In genomic region chr8:92115479-92116267, GRCm38 (mm10) we compare ENCODE assay signal across 12 mouse cellular contexts.
DNase-seq lines count a peak whose midpoint lies in the region; ATAC-seq and TF ChIP-seq lines count a peak whose summit lies in the region.
"Had no signal": no experiment of that assay in that cellular context is flagged by ENCODE, and none has a peak within 500 bp of the region (broad histone marks: within the 10 kb centered on the region; RNA-seq: fewer than 3 reads in every experiment).

No protein-coding gene starts in this region.

- H3K4me3 ChIP-seq in heart, adult 2 months: no peak overlapping the region
- no peak overlapping the region for H3K4me3 ChIP-seq in lung, postnatal 0 days (ENCODE audit: low read depth, low read length)
- H3K4me3 ChIP-seq in intestine, embryonic 16.5 days (ENCODE audit: low read length): no peak overlapping the region
- no peak overlapping the region for H3K4me3 ChIP-seq in hindbrain, embryonic 16.5 days (ENCODE audit: low read length)
- H3K4me3 ChIP-seq: heart, embryonic 10.5 days; hindbrain, embryonic 15.5 days; liver, embryonic 12.5 days had no signal

- TF ChIP-seq POLR2A in heart, adult 2 months (IDR thresholded peaks at IDR 0.05; ENCODE audit: insufficient read depth, low read depth, low read length): no peak

- no peak for ATAC-seq in lung, postnatal 0 days
- ATAC-seq in intestine, embryonic 16.5 days: no peak
- ATAC-seq in hindbrain, embryonic 16.5 days: no peak
- ATAC-seq: liver, embryonic 12.5 days had no signal

- no peaks in the 10 kb centered on the region for H3K36me3 ChIP-seq in heart, adult 2 months (ENCODE audit: control insufficient read depth, insufficient read depth, low read length)
- no peaks in the 10 kb centered on the region for H3K36me3 ChIP-seq in lung, postnatal 0 days (ENCODE audit: insufficient read depth, low read length)
- no peaks in the 10 kb centered on the region for H3K36me3 ChIP-seq in intestine, embryonic 16.5 days (ENCODE audit: control insufficient read depth, insufficient read depth, low read length)
- H3K36me3 ChIP-seq in hindbrain, embryonic 16.5 days (ENCODE audit: control insufficient read depth, insufficient read depth, low read length): no peaks in the 10 kb centered on the region
- H3K36me3 ChIP-seq: heart, embryonic 10.5 days; hindbrain, embryonic 15.5 days; liver, embryonic 12.5 days had no signal

- TF ChIP-seq EP300 in heart, adult 2 months (IDR thresholded peaks at IDR 0.05; ENCODE audit: insufficient read depth, low read depth, low read length): no peak
- TF ChIP-seq EP300 in lung, postnatal 0 days (IDR thresholded peaks at IDR 0.05): no peak

- intact Hi-C loops in heart, adult 2 months (cut with DNase I): no loop called here

- H3K4me2 ChIP-seq in lung, postnatal 0 days (replicated peaks; ENCODE audit: low read depth, low read length): no peak overlapping the region
- H3K4me2 ChIP-seq in intestine, embryonic 16.5 days (ENCODE audit: low read depth, low read length): no peak overlapping the region
- H3K4me2 ChIP-seq in hindbrain, embryonic 16.5 days (ENCODE audit: low read length): no peak overlapping the region
- H3K4me2 ChIP-seq: hindbrain, embryonic 15.5 days; liver, embryonic 12.5 days had no signal

- WGBS in heart, adult 2 months: 93% methylated on average over 15 of the region's 15 CpGs
- 91% methylated on average over 15 of the region's 15 CpGs for WGBS in lung, postnatal 0 days
- 92% methylated on average over 15 of the region's 15 CpGs for WGBS in intestine, embryonic 16.5 days
- WGBS in hindbrain, embryonic 16.5 days: 92% methylated on average over 15 of the region's 15 CpGs

- no peak overlapping the region for H3K9ac ChIP-seq in heart, adult 2 months (ENCODE audit: low read depth, low read length)
- H3K9ac ChIP-seq in lung, postnatal 0 days (replicated peaks; ENCODE audit: low read depth): no peak overlapping the region
- no peak overlapping the region for H3K9ac ChIP-seq in intestine, embryonic 16.5 days (ENCODE audit: low read depth, low read length)
- H3K9ac ChIP-seq in hindbrain, embryonic 16.5 days (ENCODE audit: low read depth, low read length): no peak overlapping the region
- H3K9ac ChIP-seq: hindbrain, embryonic 15.5 days; liver, embryonic 12.5 days had no signal

- no peak for DNase-seq in heart, adult 2 months
- DNase-seq in heart, adult 11 months: no peak
- DNase-seq in lung, postnatal 0 days (ENCODE audit: low spot score): no peak
- DNase-seq in lung, postnatal 14 days: no peak
- DNase-seq in adipocyte (ENCODE audit: low spot score): peak; percentile 46
- DNase-seq in retina, embryonic 14.5 days (ENCODE audit: low spot score): peak; percentile 51
- DNase-seq: thymus, postnatal 25 days had no signal

- no peaks in the 10 kb centered on the region for H3K4me1 ChIP-seq in heart, adult 2 months (ENCODE audit: control insufficient read depth, insufficient read depth, low read length)
- H3K4me1 ChIP-seq in lung, postnatal 0 days (ENCODE audit: insufficient read depth, low read depth, low read length): no peaks in the 10 kb centered on the region
- no peaks in the 10 kb centered on the region for H3K4me1 ChIP-seq in intestine, embryonic 16.5 days (ENCODE audit: control insufficient read depth, insufficient read depth, low read length)
- H3K4me1 ChIP-seq in hindbrain, embryonic 16.5 days (ENCODE audit: control insufficient read depth, insufficient read depth, low read depth, low read length): peaks cover 5% of the 10 kb centered on the region; the same call in 1 of the 2 replicates
- H3K4me1 ChIP-seq: liver, embryonic 12.5 days had no signal

- no peaks in the 10 kb centered on the region for H3K27me3 ChIP-seq in heart, adult 2 months (ENCODE audit: control insufficient read depth, insufficient read depth, low read length)
- H3K27me3 ChIP-seq in lung, postnatal 0 days (replicated peaks; ENCODE audit: insufficient read depth, low read length): no peaks in the 10 kb centered on the region
- 0 out of 2 replicates have a peak, but pooled peaks cover 3% of the 10 kb centered on the region for H3K27me3 ChIP-seq in intestine, embryonic 16.5 days (replicated peaks; ENCODE audit: control insufficient read depth, insufficient read depth, low read length)
- no peaks in the 10 kb centered on the region; the same call in 1 of the 2 replicates for H3K27me3 ChIP-seq in hindbrain, embryonic 16.5 days (replicated peaks; ENCODE audit: control insufficient read depth, insufficient read depth, low read length)

- no peaks in the 10 kb centered on the region for H3K9me3 ChIP-seq in lung, postnatal 0 days (ENCODE audit: low read length)
- H3K9me3 ChIP-seq in intestine, embryonic 16.5 days (ENCODE audit: control insufficient read depth, low read length): no peaks in the 10 kb centered on the region
- no peaks in the 10 kb centered on the region for H3K9me3 ChIP-seq in hindbrain, embryonic 16.5 days (ENCODE audit: control insufficient read depth, low read length)
- H3K9me3 ChIP-seq: heart, embryonic 10.5 days; hindbrain, embryonic 15.5 days; liver, embryonic 12.5 days had no signal

- no peak overlapping the region for H3K27ac ChIP-seq in heart, adult 2 months
- H3K27ac ChIP-seq in lung, postnatal 0 days (ENCODE audit: low read length): no peak overlapping the region
- no peak overlapping the region for H3K27ac ChIP-seq in intestine, embryonic 16.5 days (ENCODE audit: low read length)
- no peak overlapping the region for H3K27ac ChIP-seq in hindbrain, embryonic 16.5 days (ENCODE audit: low read depth, low read length)
- H3K27ac ChIP-seq: heart, embryonic 10.5 days; hindbrain, embryonic 15.5 days; liver, embryonic 12.5 days had no signal

- H3K79me2 ChIP-seq in heart, adult 2 months (replicated peaks; ENCODE audit: control insufficient read depth, insufficient read depth, low read length): no peaks in the 10 kb centered on the region

- TF ChIP-seq CTCF in heart, adult 2 months (IDR thresholded peaks at IDR 0.05): peak; percentile 35
- peak; percentile 39 for TF ChIP-seq CTCF in lung, postnatal 0 days (IDR thresholded peaks at IDR 0.05)

Comparison
In these comparisons a context has a peak if more than half of its experiments do, and no peak if none do; other contexts are left out.
1. DNase-seq: peak in adipocyte (single experiment) and retina, embryonic 14.5 days (single experiment); none in heart, adult 2 months (0 of 2), heart, adult 11 months (single experiment), lung, postnatal 0 days (single experiment) and lung, postnatal 14 days (single experiment).